Mouse (Mus musculus) liver, embryonic 15.5 days (tissue): Measurements from ENCODE around the gene Nr1d1. TPM values are rescaled to one million over a fixed set of nuclear protein-coding genes. Genes with fewer than 3 reads are reported as not detected.

Source experiments
- ATAC-seq: fragments of 200-750 bp; cut with Nextera tagmentation; 2 replicates; pipeline ENCODE4 v1.8.0; 2017; ENCODE audit warnings: moderate number of reproducible peaks, mild to moderate bottlenecking, moderate library complexity; ENCODE audit not compliant: insufficient read depth
- H3K27ac ChIP-seq: fragments of 300-500 bp; sonication (generic); replicated peaks from 2 replicates; pipeline ENCODE4 v1.5.1; 2015; ENCODE audit warnings: mild to moderate bottlenecking, inconsistent platforms
- H3K27me3 ChIP-seq: fragments of 300-500 bp; sonication (generic); 2 replicates; pipeline ENCODE4 v1.6.1; 2015; ENCODE audit warnings: mild to moderate bottlenecking, inconsistent platforms
- H3K36me3 ChIP-seq: fragments of 300-500 bp; sonication (generic); replicated peaks from 2 replicates; pipeline ENCODE4 v1.6.1; 2015; ENCODE audit warnings: moderate library complexity, mild to moderate bottlenecking, inconsistent platforms
- H3K4me1 ChIP-seq: fragments of 300-500 bp; sonication (generic); replicated peaks from 2 replicates; pipeline ENCODE4 v1.6.1; 2015; ENCODE audit warnings: inconsistent platforms
- H3K4me2 ChIP-seq: fragments of 300-500 bp; sonication (generic); 2 replicates; pipeline ENCODE4 v1.6.1; 2015; ENCODE audit warnings: moderate library complexity, mild to moderate bottlenecking, inconsistent platforms
- H3K4me3 ChIP-seq: fragments of 300-500 bp; sonication (generic); replicated peaks from 2 replicates; pipeline ENCODE4 v1.5.1; 2015; ENCODE audit warnings: mild to moderate bottlenecking, inconsistent platforms
- H3K9ac ChIP-seq: fragments of 300-500 bp; sonication (generic); 2 replicates; pipeline ENCODE4 v1.6.1; 2015; ENCODE audit warnings: moderate library complexity, mild to moderate bottlenecking, inconsistent platforms
- H3K9me3 ChIP-seq: fragments of 300-500 bp; sonication (generic); replicated peaks from 2 replicates; pipeline ENCODE4 v1.6.1; 2016; ENCODE audit warnings: inconsistent platforms
- WGBS: fragments of 180-500 bp; shearing (Covaris S2); methylation state at CpG from one replicate; pipeline ENCODE4 v1.1.7; 2015; ENCODE audit warnings: mixed read lengths; ENCODE audit not compliant: insufficient replicate concordance; 5-methylcytosine and 5-hydroxymethylcytosine counted together
- polyA plus RNA-seq: library from polyadenylated mRNA; unstranded; fragments of >200 nt; fragmentation: Nextera tagmentation; extraction: Ambion mirVana; gene quantifications from 2 replicates; pipeline ENCODE4 v1.2.1, GENCODE M21; 2015

Nr1d1 gene
- polyA plus RNA-seq, 1 experiment from 2014 or later, result 0.63 TPM

DNA sequence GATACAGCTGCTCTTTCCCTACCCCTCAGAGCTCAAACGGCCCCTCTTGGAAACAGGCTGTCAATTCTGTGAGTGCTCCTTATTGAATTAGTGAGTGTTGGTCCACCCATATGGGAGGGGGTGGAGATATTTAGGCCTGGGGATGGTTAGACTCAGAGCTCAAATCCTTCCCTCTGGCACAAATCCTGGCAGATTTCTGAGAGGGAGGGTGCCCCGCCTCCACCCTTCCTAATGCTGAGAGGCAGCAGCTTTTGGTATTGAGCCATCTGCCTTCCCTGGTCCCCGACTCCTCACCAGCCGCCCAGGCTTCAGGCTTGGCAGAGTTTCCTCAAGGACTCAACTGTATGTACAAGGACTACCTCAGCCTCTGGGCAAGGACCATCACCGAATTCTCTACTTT, 44.0 kb downstream of the Nr1d1 start:
- no peak overlapping the region for H3K4me2 ChIP-seq
- H3K36me3 ChIP-seq, result peaks cover 7% of the 10 kb centered on the region
- peaks cover 5% of the 10 kb centered on the region; the same call in 1 of the 2 replicates for H3K9me3 ChIP-seq
- no peaks in the 10 kb centered on the region for H3K27me3 ChIP-seq
- no peak for ATAC-seq
- H3K4me1 ChIP-seq, result peaks cover 16% of the 10 kb centered on the region
- no peak overlapping the region for H3K27ac ChIP-seq
- no peak overlapping the region for H3K4me3 ChIP-seq
- 60% methylated on average over 5 of the region's 5 CpGs for WGBS
- H3K9ac ChIP-seq, result no peak overlapping the region

DNA sequence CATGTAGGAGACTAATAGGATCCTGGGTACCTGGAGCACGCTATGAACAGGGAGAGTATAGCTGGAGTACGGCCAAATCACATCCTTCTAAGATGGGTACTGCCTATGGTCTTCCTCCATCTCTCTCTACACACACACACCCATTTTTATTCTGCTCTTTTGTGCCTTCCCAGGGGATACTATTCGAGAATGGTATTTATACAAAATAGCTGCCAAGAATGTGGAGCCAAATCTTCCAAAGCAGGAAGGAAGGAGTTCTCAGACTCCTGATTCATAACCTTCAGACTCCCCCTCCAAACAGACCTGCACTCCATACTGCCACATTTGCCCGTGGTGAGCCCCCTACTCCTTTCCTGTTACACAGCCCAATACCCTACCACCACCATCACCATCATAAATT, 44.4 kb downstream of the Nr1d1 start:
- 56% methylated on average over 4 of the region's 4 CpGs for WGBS
- H3K27ac ChIP-seq, result no peak overlapping the region
- H3K36me3 ChIP-seq, result peaks cover 7% of the 10 kb centered on the region
- ATAC-seq, result no peak
- no peak overlapping the region for H3K4me2 ChIP-seq
- H3K27me3 ChIP-seq, result no peaks in the 10 kb centered on the region
- peaks cover 16% of the 10 kb centered on the region for H3K4me1 ChIP-seq
- no peak overlapping the region for H3K9ac ChIP-seq
- peaks cover 5% of the 10 kb centered on the region; the same call in 1 of the 2 replicates for H3K9me3 ChIP-seq
- H3K4me3 ChIP-seq, result no peak overlapping the region

DNA sequence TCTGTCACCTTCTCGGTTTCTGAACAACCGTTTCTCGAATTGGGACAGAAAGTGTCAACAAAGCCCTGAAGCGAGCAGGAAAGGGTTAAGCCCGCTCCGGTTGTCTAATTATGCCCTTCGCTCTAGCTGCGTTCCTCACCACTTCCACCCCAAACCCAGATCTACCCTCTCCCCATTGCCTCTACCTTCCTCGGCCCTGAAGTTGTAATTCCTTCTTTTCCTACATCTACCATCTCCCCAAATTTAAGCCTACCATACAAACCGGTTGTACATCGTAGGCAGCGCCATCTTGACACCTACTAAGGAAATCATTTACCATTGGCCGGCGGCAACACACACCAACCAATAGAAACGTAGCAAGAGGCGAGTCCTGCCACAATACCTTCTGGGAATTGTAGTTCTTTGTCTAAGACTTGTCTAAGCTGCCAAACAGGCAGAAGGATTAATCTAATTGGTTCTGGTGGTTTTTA, 46.0 kb downstream of the Nr1d1 start, which contains the start of gene Med24:
Gene Med24, minus strand, starts transcription at position 317 of the 470 bp plus-strand sequence.
- Histone ChIP-seq H3K9me3 (peaks cover 2% of the 10 kb centered on the region; the same call in 1 of the 2 replicates), H3K36me3 (peaks cover 13% of the 10 kb centered on the region), H3K4me2 (peak within 1 kb of the TSS; percentile 79), H3K4me3 (peak within 1 kb of the TSS; percentile 71), H3K27ac (peak within 1 kb of the TSS; percentile 62; the same call in 1 of the 2 replicates), H3K27me3 (no peaks in the 10 kb centered on the region), H3K4me1 (peaks cover 16% of the 10 kb centered on the region), H3K9ac (peak within 1 kb of the TSS; percentile 56)
- peak; percentile 93 for ATAC-seq
- WGBS, result under 1% methylated on average over 16 of the region's 16 CpGs

GRCm38 (mm10) chr11:98725926-98726506, 49.1 kb downstream of the Nr1d1 start:
- no peak overlapping the region for H3K9ac ChIP-seq
- H3K9me3 ChIP-seq, result no peaks in the 10 kb centered on the region
- peaks cover 13% of the 10 kb centered on the region for H3K36me3 ChIP-seq
- ATAC-seq, result no peak
- H3K4me3 ChIP-seq, result no peak overlapping the region
- no peak overlapping the region for H3K4me2 ChIP-seq
- peaks cover 22% of the 10 kb centered on the region for H3K4me1 ChIP-seq
- no peak overlapping the region for H3K27ac ChIP-seq
- 83% methylated on average over 15 of the region's 15 CpGs for WGBS
- no peaks in the 10 kb centered on the region for H3K27me3 ChIP-seq

DNA sequence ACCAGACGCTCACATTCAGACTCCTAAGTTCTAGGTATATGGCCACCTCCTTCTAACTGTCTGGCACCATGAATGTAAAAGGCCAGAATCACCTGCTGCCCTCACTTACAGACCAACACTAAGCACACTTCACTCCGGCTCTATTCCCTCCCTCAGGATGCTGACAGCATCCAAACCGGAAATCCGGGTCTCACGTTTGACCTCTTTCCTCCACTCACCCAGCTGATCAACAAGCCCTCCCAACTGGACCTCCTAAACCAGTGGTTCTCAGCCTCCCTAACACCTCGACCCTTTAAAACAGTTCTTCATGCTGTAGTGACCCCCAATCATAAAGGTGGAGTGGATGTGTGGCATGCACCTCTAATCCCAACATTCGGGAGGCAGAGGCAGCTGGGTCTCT, 52.0 kb downstream of the Nr1d1 start:
- WGBS, result 66% methylated on average over 7 of the region's 7 CpGs
- Histone ChIP-seq H3K4me2 (no peak overlapping the region), H3K4me1 (peaks cover 18% of the 10 kb centered on the region), H3K27me3 (no peaks in the 10 kb centered on the region), H3K27ac (no peak overlapping the region), H3K4me3 (no peak overlapping the region), H3K9me3 (no peaks in the 10 kb centered on the region), H3K9ac (no peak overlapping the region), H3K36me3 (peaks cover 13% of the 10 kb centered on the region)
- ATAC-seq, result no peak

DNA sequence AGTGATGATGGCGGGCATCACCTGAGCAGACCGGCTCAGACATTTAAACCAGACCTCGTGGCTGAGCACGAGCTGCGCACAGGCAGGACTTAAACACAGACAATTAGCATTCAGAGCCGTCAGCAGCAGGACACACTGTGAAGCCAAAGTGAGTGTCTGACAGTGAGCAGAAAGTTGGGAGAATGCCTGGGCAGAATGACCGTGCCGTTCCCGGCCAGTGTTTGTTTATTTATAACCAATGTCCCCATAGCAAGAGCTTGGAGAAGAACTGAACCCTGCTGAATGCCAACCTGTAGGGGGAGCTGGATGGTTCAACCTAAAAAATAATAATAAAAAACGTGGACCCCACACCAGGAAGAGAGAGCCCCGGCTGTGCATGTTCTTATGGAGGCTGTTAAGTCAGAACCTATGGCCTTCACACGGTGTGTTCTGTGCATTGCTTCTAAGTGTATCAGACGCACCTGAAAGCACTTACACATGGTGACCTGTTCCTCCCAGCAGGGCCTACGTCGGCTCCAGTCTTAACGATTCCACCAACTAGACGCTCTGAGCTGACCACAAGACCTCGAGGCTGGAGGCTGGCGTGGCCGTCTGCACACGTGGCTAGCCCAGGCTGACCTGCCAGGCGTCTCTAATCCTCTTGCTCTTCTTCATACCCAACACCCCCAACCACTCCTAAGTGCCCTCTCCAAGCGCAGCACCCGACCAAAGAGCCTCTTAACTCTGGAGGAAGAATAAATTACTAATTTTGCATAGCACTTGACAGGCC, 53.5 kb downstream of the Nr1d1 start:
- ATAC-seq, result no peak
- Histone ChIP-seq H3K27ac (no peak overlapping the region), H3K4me3 (no peak overlapping the region), H3K36me3 (peaks cover 16% of the 10 kb centered on the region), H3K27me3 (no peaks in the 10 kb centered on the region), H3K4me2 (no peak overlapping the region), H3K9ac (no peak overlapping the region), H3K9me3 (no peaks in the 10 kb centered on the region), H3K4me1 (peaks cover 19% of the 10 kb centered on the region)
- WGBS, result 69% methylated on average over 24 of the region's 24 CpGs

DNA sequence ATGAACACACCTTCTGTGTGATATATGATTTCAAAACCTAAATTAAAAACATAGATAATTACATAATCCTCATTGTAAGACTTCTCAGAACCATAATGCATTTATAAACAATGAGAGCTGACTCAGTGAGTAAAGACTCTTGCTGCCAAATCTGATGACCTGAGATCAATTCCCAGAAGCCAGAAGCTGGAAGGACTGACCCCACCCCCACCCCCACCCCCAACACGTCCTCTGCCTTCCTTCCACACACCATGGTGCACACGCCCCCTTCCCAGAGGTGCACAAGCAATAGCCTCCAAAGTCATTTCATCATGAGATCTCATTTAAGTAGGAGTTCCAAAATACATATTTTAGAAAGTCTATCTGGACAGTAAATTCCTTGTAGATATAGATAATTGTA, 54.4 kb downstream of the Nr1d1 start:
- Histone ChIP-seq H3K27ac (no peak overlapping the region), H3K9ac (no peak overlapping the region), H3K27me3 (no peaks in the 10 kb centered on the region), H3K36me3 (peaks cover 24% of the 10 kb centered on the region), H3K9me3 (no peaks in the 10 kb centered on the region), H3K4me1 (peaks cover 19% of the 10 kb centered on the region), H3K4me2 (no peak overlapping the region), H3K4me3 (no peak overlapping the region)
- no peak for ATAC-seq
- 59% methylated on average over 2 of the region's 2 CpGs for WGBS

Other genes with a start within 250 kb of the Nr1d1 start
- 0.10 and 0.13 TPM in 2 replicates for gene Ikzf3, start 229.3 kb downstream of the Nr1d1 start, polyA plus RNA-seq
- gene Zpbp2, start 224.2 kb downstream of the Nr1d1 start, polyA plus RNA-seq, result 0.62 and 0.79 TPM in 2 replicates
- 40.6 and 45.4 TPM in 2 replicates for gene Ormdl3, start 188.0 kb downstream of the Nr1d1 start, polyA plus RNA-seq
- not detected in 2 replicates for gene Lrrc3c, start 177.0 kb downstream of the Nr1d1 start, polyA plus RNA-seq
- gene Gm12355, start 149.7 kb downstream of the Nr1d1 start, polyA plus RNA-seq, result 0.38 and 0.44 TPM in 2 replicates
- not detected in 2 replicates for gene Gsdma3, start 149.0 kb downstream of the Nr1d1 start, polyA plus RNA-seq
- gene Gsdma2, start 128.6 kb downstream of the Nr1d1 start, polyA plus RNA-seq, result not detected in 2 replicates
- gene Gsdma, start 111.0 kb downstream of the Nr1d1 start, polyA plus RNA-seq, result not detected in 2 replicates
- gene Psmd3, start 92.8 kb downstream of the Nr1d1 start, polyA plus RNA-seq, result 102 and 109 TPM in 2 replicates
- gene Csf3, start 74.1 kb downstream of the Nr1d1 start, polyA plus RNA-seq, result not detected in 2 replicates
- gene Med24, start 45.9 kb downstream of the Nr1d1 start, polyA plus RNA-seq, result 24.2 and 27.7 TPM in 2 replicates
- gene Thra, start 34.7 kb downstream of the Nr1d1 start, polyA plus RNA-seq, result 7.2 and 7.6 TPM in 2 replicates
- gene Msl1, start 20.2 kb upstream of the Nr1d1 start, polyA plus RNA-seq, result 5.2 and 5.8 TPM in 2 replicates
- 14.4 and 16.2 TPM in 2 replicates for gene Casc3, start 29.6 kb upstream of the Nr1d1 start, polyA plus RNA-seq
- gene Rapgefl1, start 61.5 kb upstream of the Nr1d1 start, polyA plus RNA-seq, result 0.24 and 0.28 TPM in 2 replicates
- 1.2 and 1.3 TPM in 2 replicates for gene Wipf2, start 88.3 kb upstream of the Nr1d1 start, polyA plus RNA-seq
- 54.6 and 58.0 TPM in 2 replicates for gene Cdc6, start 132.5 kb upstream of the Nr1d1 start, polyA plus RNA-seq
- gene Rara, start 152.5 kb upstream of the Nr1d1 start, polyA plus RNA-seq, result 4.4 and 4.5 TPM in 2 replicates
- gene Gjd3, start 207.7 kb upstream of the Nr1d1 start, polyA plus RNA-seq, result not detected in 2 replicates
- 182 and 184 TPM in 2 replicates for gene Top2a, start 248.9 kb upstream of the Nr1d1 start, polyA plus RNA-seq